11 mouse cellular contexts compared by ENCODE assay signal in the genomic region with DNA sequence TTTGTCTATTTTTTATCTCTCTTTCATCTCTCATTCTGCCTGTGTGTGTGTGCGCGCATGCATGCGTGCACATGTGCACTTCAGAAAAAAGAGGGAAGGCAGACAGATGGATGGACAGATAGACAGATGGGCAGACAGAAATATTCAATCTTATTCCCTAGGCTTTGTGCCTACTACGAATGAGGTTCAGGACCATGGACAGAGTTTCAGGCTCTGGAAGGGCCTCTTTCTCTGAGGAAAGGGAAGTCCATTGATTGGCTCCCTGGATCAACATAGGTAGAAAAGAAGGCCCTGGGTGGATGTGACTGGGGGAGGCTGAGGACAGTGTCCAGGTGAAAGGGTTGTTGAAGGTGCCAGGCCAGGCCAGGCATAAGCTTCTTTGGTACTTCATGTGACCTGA. TPM values are rescaled to one million over a fixed set of nuclear protein-coding genes. Genes with fewer than 3 reads are reported as not detected.
A peak's percentile ranks its signal among the peaks of the same experiment; 100 is the strongest.
DNase-seq lines count a peak whose midpoint lies in the region; ATAC-seq lines count a peak whose summit lies in the region.
"Had no signal": no experiment of that assay in that cellular context is flagged by ENCODE, and none has a peak within 500 bp of the region (broad histone marks: within the 10 kb centered on the region; RNA-seq: fewer than 3 reads in every experiment).

No protein-coding gene starts in this region.

- H3K27me3 ChIP-seq in midbrain, embryonic 14.5 days (ENCODE audit: control insufficient read depth, insufficient read depth, low read length) = no peaks in the 10 kb centered on the region
- no peaks in the 10 kb centered on the region; the same call in 1 of the 2 replicates for H3K27me3 ChIP-seq in midbrain, embryonic 15.5 days (replicated peaks)
- no peaks in the 10 kb centered on the region for H3K27me3 ChIP-seq in splenic B cell, adult 2 months (ENCODE audit: control insufficient read depth, insufficient read depth, low read length, poor library complexity, severe bottlenecking)
- H3K27me3 ChIP-seq: embryonic facial prominence, embryonic 15.5 days had no signal

- intact Hi-C loops in heart, postnatal 14 days (cut with DNase I) = no loop called here
- intact Hi-C loops in heart, postnatal 25 days (cut with DNase I) = no loop called here

- H3K4me2 ChIP-seq in midbrain, embryonic 14.5 days (ENCODE audit: low read length) = no peak overlapping the region
- H3K4me2 ChIP-seq in midbrain, embryonic 15.5 days = no peak overlapping the region
- H3K4me2 ChIP-seq: embryonic facial prominence, embryonic 15.5 days had no signal

- no peak overlapping the region for H3K9ac ChIP-seq in midbrain, embryonic 14.5 days (replicated peaks; ENCODE audit: low read length)
- no peak overlapping the region for H3K9ac ChIP-seq in midbrain, embryonic 15.5 days
- H3K9ac ChIP-seq: embryonic facial prominence, embryonic 15.5 days had no signal

- ATAC-seq in midbrain, embryonic 14.5 days (ENCODE audit: low FRiP score, low TSS enrichment) = no peak
- ATAC-seq in midbrain, embryonic 15.5 days (replicated peaks) = no peak

- peak; percentile 8 to 36 for DNase-seq in heart, postnatal 14 days
- DNase-seq in heart, postnatal 25 days (ENCODE audit: low spot score) = no peak
- peak; percentile 43 for DNase-seq in midbrain, embryonic 14.5 days
- DNase-seq in embryo, embryonic 10.5 days (ENCODE audit: low spot score) = peak; percentile 79
- peak; percentile 8 for DNase-seq in splenic B cell, adult 2 months (ENCODE audit: low read depth, low spot score)
- DNase-seq in right cerebral cortex, postnatal 10 days (ENCODE audit: low spot score in 2 of 2) = no peak
- no peak for DNase-seq in cerebellum, postnatal 14 days
- DNase-seq: gastrocnemius, adult 2 months had no signal

- WGBS in midbrain, embryonic 14.5 days = 73% methylated on average over 4 of the region's 4 CpGs
- WGBS in midbrain, embryonic 15.5 days = 63% methylated on average over 4 of the region's 4 CpGs

- no peak overlapping the region for H3K4me3 ChIP-seq in midbrain, embryonic 14.5 days (replicated peaks; ENCODE audit: low read depth, low read length)
- H3K4me3 ChIP-seq in midbrain, embryonic 15.5 days = no peak overlapping the region
- H3K4me3 ChIP-seq: embryonic facial prominence, embryonic 15.5 days; gastrocnemius, adult 2 months had no signal

- H3K36me3 ChIP-seq in midbrain, embryonic 14.5 days (ENCODE audit: control insufficient read depth, insufficient read depth, low read length) = no peaks in the 10 kb centered on the region
- no peaks in the 10 kb centered on the region for H3K36me3 ChIP-seq in midbrain, embryonic 15.5 days (replicated peaks)
- H3K36me3 ChIP-seq in splenic B cell, adult 2 months (ENCODE audit: control insufficient read depth, insufficient read depth, low read length, poor library complexity, severe bottlenecking) = no peaks in the 10 kb centered on the region
- H3K36me3 ChIP-seq: embryonic facial prominence, embryonic 15.5 days had no signal

- no peaks in the 10 kb centered on the region for H3K9me3 ChIP-seq in midbrain, embryonic 14.5 days (ENCODE audit: control insufficient read depth, low read length)
- no peaks in the 10 kb centered on the region for H3K9me3 ChIP-seq in midbrain, embryonic 15.5 days
- H3K9me3 ChIP-seq: embryonic facial prominence, embryonic 15.5 days had no signal

- H3K4me1 ChIP-seq in midbrain, embryonic 14.5 days (ENCODE audit: control insufficient read depth, insufficient read depth, low read length) = no peaks in the 10 kb centered on the region
- H3K4me1 ChIP-seq in midbrain, embryonic 15.5 days = peaks cover 4% of the 10 kb centered on the region; the same call in 1 of the 2 replicates
- H3K4me1 ChIP-seq: embryonic facial prominence, embryonic 15.5 days had no signal

- no peak overlapping the region for H3K27ac ChIP-seq in midbrain, embryonic 14.5 days (replicated peaks; ENCODE audit: low read depth, low read length)
- H3K27ac ChIP-seq in midbrain, embryonic 15.5 days = no peak overlapping the region
- H3K27ac ChIP-seq: embryonic facial prominence, embryonic 15.5 days; gastrocnemius, adult 2 months had no signal

RNA-seq across cellular contexts. Expression of a gene that starts 17.1 kb away (rescaled TPM):
- total RNA-seq in heart, postnatal 14 days (2021) = under 1 TPM in 1 of 2 experiments, not detected in 1; 0.05 TPM
- total RNA-seq in heart, postnatal 25 days (2021) = under 1 TPM; 0.18 to 0.22 TPM
- polyA plus RNA-seq in midbrain, embryonic 14.5 days (2014; fragmentation: Nextera tagmentation; extraction: Ambion mirVana) = 3.0 and 3.6 TPM in 2 replicates
- polyA plus RNA-seq in midbrain, embryonic 15.5 days (2015; fragmentation: Nextera tagmentation; extraction: Ambion mirVana) = 2.8 and 3.9 TPM in 2 replicates
- total RNA-seq: gastrocnemius, adult 2 months had no signal
- polyA plus RNA-seq: heart, postnatal 0 days had no signal

Comparison
In these comparisons a context has a peak if more than half of its experiments do, and no peak if none do; other contexts are left out.
1. DNase-seq: peak in heart, postnatal 14 days (2 of 2), midbrain, embryonic 14.5 days (single experiment), embryo, embryonic 10.5 days (single experiment) and splenic B cell, adult 2 months (single experiment); none in heart, postnatal 25 days (single experiment), right cerebral cortex, postnatal 10 days (0 of 2) and cerebellum, postnatal 14 days (0 of 2).